In the genomic region with DNA sequence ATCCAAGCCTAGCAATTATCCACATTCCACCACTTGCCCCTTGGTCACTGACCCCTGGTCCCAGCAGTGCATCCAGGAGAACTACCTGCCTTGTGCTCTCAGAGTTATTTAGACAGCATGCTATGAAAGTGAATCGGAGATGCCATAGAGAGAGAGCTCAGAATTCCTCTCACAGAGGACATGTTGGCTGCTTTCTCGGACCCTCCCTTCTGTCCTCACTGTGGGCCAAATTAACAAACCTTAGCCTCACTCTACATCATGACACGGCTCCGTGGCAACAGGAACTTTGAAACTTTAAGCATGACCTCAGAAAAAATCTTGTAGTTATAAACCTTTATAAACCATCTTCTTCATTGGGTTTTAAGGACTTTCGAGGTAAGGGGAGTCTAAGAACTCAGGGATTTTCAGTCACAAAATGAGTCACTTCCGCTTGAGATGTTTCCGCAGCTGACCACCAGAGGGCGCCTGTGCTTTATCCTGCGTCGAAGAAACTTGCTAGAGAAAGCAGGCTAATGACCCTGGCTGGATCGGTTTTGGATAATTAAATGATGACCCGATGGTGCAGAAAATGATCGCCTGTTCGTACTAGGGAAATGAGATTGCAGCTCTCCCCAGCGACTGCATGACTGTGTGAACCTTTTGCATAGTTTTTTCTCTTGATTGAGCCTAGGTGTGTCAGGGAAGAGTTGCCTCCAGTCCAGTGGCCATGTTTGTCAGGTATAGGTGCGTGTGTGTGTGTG, we compare ENCODE assay signal across 9 mouse cellular contexts.
A peak's percentile ranks its signal among the peaks of the same experiment; 100 is the strongest.
DNase-seq lines count a peak whose midpoint lies in the region; ATAC-seq and TF ChIP-seq lines count a peak whose summit lies in the region.
"Had no signal": no experiment of that assay in that cellular context is flagged by ENCODE, and none has a peak within 500 bp of the region (broad histone marks: within the 10 kb centered on the region; RNA-seq: fewer than 3 reads in every experiment).

No protein-coding gene starts in this region.

- peaks cover 0 to 6% of the 10 kb centered on the region in 2 experiments; a peak in 2 of 4 replicates for H3K4me1 ChIP-seq in CH12.LX (ENCODE audit: control insufficient read depth in 1 of 2, insufficient read depth in 2 of 2)
- H3K4me1 ChIP-seq in cortical plate, adult 2 months (ENCODE audit: control insufficient read depth, insufficient read depth, low read length), result no peaks in the 10 kb centered on the region; the same call in 1 of the 2 replicates
- no peaks in the 10 kb centered on the region for H3K4me1 ChIP-seq in kidney, embryonic 14.5 days (ENCODE audit: control insufficient read depth, insufficient read depth, low read length)
- H3K4me1 ChIP-seq: heart, embryonic 15.5 days had no signal

- dilution Hi-C loops in CH12.LX (cut with MboI; ENCODE audit: extremely low pct_ligation_motif_present, extremely low pct_unique_long_range_greater_than_20kb, low sequenced_read_pairs), result no loop called here

- H3K4me2 ChIP-seq in CH12.LX (ENCODE audit: insufficient read depth, low read depth, poor library complexity, severe bottlenecking), result 0 out of 2 replicates have a peak overlapping the region, but pooled peaks have one; percentile 25
- no peak overlapping the region; the same call in 1 of the 2 replicates for H3K4me2 ChIP-seq in kidney, embryonic 14.5 days (replicated peaks; ENCODE audit: low read depth, low read length)
- H3K4me2 ChIP-seq: heart, embryonic 15.5 days had no signal

- peak; percentile 63; the same call in 1 of the 2 replicates for TF ChIP-seq EP300 in CH12.LX (IDR thresholded peaks at IDR 0.05; ENCODE audit: low read length)

- peak; percentile 71 for DNase-seq in CH12.LX (ENCODE audit: extremely low read depth)
- DNase-seq in adrenal gland, adult 18-20 months (ENCODE audit: low spot score in 2 of 2), result peak; percentile 62 to 69
- peak; percentile 34 to 39 for DNase-seq in gastrocnemius, postnatal 36 days
- DNase-seq in lung, adult 18-20 months, result peak; percentile 32
- peak; percentile 3 for DNase-seq in ovary, adult 18-20 months (ENCODE audit: low spot score)
- DNase-seq in urinary bladder, postnatal 25 days (ENCODE audit: low spot score), result peak; percentile 52

- no peaks in the 10 kb centered on the region for H3K27me3 ChIP-seq in CH12.LX (replicated peaks)
- no peaks in the 10 kb centered on the region for H3K27me3 ChIP-seq in kidney, embryonic 14.5 days (ENCODE audit: control insufficient read depth, insufficient read depth, low read length)
- H3K27me3 ChIP-seq: heart, embryonic 15.5 days had no signal

- peak; percentile 80 to 83 for TF ChIP-seq CTCF in CH12.LX (conservative IDR thresholded peaks at IDR 0.05 in 1 of 2, IDR thresholded peaks at IDR 0.05 in 1 of 2; ENCODE audit: low read depth in 2 of 2, low read length in 2 of 2)
- peak; percentile 71 for TF ChIP-seq CTCF in cortical plate, adult 2 months (IDR thresholded peaks at IDR 0.05; ENCODE audit: extremely low read depth, insufficient read depth, low read length)

- WGBS in kidney, embryonic 14.5 days, result 32% methylated on average over 16 of the region's 16 CpGs

- intact Hi-C loops in gastrocnemius, postnatal 36 days (cut with DNase I), result no loop called here

- peak overlapping the region in 1 of 3 experiments; percentile 23 for H3K4me3 ChIP-seq in CH12.LX (replicated peaks in 1 of 3; ENCODE audit: low read depth in 2 of 3, low read length in 2 of 3, poor library complexity in 1 of 3)
- no peak overlapping the region for H3K4me3 ChIP-seq in cortical plate, adult 2 months (ENCODE audit: insufficient read depth, low read length)
- H3K4me3 ChIP-seq in kidney, embryonic 14.5 days (ENCODE audit: low read length), result no peak overlapping the region
- H3K4me3 ChIP-seq: heart, embryonic 15.5 days had no signal

- TF ChIP-seq POLR2A in CH12.LX (IDR thresholded peaks at IDR 0.05; ENCODE audit: low read depth, low read length), result no peak
- no peak for TF ChIP-seq POLR2A in cortical plate, adult 2 months (IDR thresholded peaks at IDR 0.05; ENCODE audit: extremely low read depth, insufficient read depth, low read length)

- H3K27ac ChIP-seq in CH12.LX (ENCODE audit: insufficient read depth, low read depth), result no peak overlapping the region
- no peak overlapping the region for H3K27ac ChIP-seq in cortical plate, adult 2 months (ENCODE audit: insufficient read depth, low read length)
- H3K27ac ChIP-seq in kidney, embryonic 14.5 days (ENCODE audit: low read depth, low read length), result no peak overlapping the region
- H3K27ac ChIP-seq: heart, embryonic 15.5 days had no signal

- TF ChIP-seq RAD21 in CH12.LX (IDR thresholded peaks at IDR 0.05; ENCODE audit: low read depth, low read length), result peak; percentile 76

- in situ Hi-C loops in CH12.LX (cut with MboI; ENCODE audit: low pct_ligation_motif_present, low pct_unique_long_range_greater_than_20kb, low sequenced_read_pairs), result no loop called here

- H3K36me3 ChIP-seq in CH12.LX (replicated peaks in 1 of 2; ENCODE audit: control insufficient read depth in 1 of 2, insufficient read depth in 1 of 2, low read length in 1 of 2), result no peaks in the 10 kb centered on the region
- H3K36me3 ChIP-seq in kidney, embryonic 14.5 days (ENCODE audit: control insufficient read depth, insufficient read depth, low read length), result no peaks in the 10 kb centered on the region
- H3K36me3 ChIP-seq: heart, embryonic 15.5 days had no signal

- H3K9me3 ChIP-seq in CH12.LX (replicated peaks; ENCODE audit: low read length), result no peaks in the 10 kb centered on the region
- H3K9me3 ChIP-seq in kidney, embryonic 14.5 days (ENCODE audit: control insufficient read depth, low read length), result no peaks in the 10 kb centered on the region
- H3K9me3 ChIP-seq: heart, embryonic 15.5 days had no signal

- no peaks in the 10 kb centered on the region for H3K79me2 ChIP-seq in CH12.LX (replicated peaks; ENCODE audit: control insufficient read depth, extremely low read depth, insufficient read depth, poor library complexity, severe bottlenecking)

- peak; percentile 67; the same call in 1 of the 2 replicates for ATAC-seq in kidney, embryonic 14.5 days (ENCODE audit: low FRiP score, low TSS enrichment)

- H3K9ac ChIP-seq in CH12.LX (ENCODE audit: insufficient read depth, low read depth), result no peak overlapping the region
- no peak overlapping the region for H3K9ac ChIP-seq in kidney, embryonic 14.5 days (ENCODE audit: low read depth, low read length)
- H3K9ac ChIP-seq: heart, embryonic 15.5 days had no signal

TF ChIP-seq in CH12.LX, 34 proteins besides CTCF, POLR2A, EP300 and RAD21:
- no peak for TF ChIP-seq TCF12 (IDR thresholded peaks at IDR 0.05; ENCODE audit: low read depth, low read length)
- no peak for TF ChIP-seq ZMIZ1 (IDR thresholded peaks at IDR 0.05; ENCODE audit: low read depth, low read length)
- TF ChIP-seq ZKSCAN1 (IDR thresholded peaks at IDR 0.05; ENCODE audit: borderline replicate concordance, low read depth, low read length), result no peak
- no peak for TF ChIP-seq SIN3A (IDR thresholded peaks at IDR 0.05; ENCODE audit: low read length)
- TF ChIP-seq E2F4 (IDR thresholded peaks at IDR 0.05; ENCODE audit: insufficient replicate concordance, low read depth, low read length), result no peak
- no peak for TF ChIP-seq MAFK (IDR thresholded peaks at IDR 0.05; ENCODE audit: insufficient replicate concordance, low read length)
- TF ChIP-seq MAZ (IDR thresholded peaks at IDR 0.05; ENCODE audit: low read depth, low read length), result no peak
- TF ChIP-seq ZNF384 (IDR thresholded peaks at IDR 0.05; ENCODE audit: low read depth, low read length), result no peak
- TF ChIP-seq HCFC1 (IDR thresholded peaks at IDR 0.05; ENCODE audit: low read depth, low read length), result no peak
- peak; percentile 93 for TF ChIP-seq IRF4 (IDR thresholded peaks at IDR 0.05; ENCODE audit: low read depth, low read length)
- TF ChIP-seq NELFE (IDR thresholded peaks at IDR 0.05; ENCODE audit: low read depth, low read length), result peak; percentile 25; the same call in 1 of the 2 replicates
- TF ChIP-seq MAX (IDR thresholded peaks at IDR 0.05; ENCODE audit: low read length), result no peak
- no peak for TF ChIP-seq ETS1 (conservative IDR thresholded peaks at IDR 0.05; ENCODE audit: low read depth, low read length)
- peak; percentile 68 for TF ChIP-seq ELF1 (IDR thresholded peaks at IDR 0.05; ENCODE audit: low read depth, low read length)
- no peak for TF ChIP-seq TBP (conservative IDR thresholded peaks at IDR 0.05; ENCODE audit: low read depth, low read length)
- no peak for TF ChIP-seq BHLHE40 (IDR thresholded peaks at IDR 0.05; ENCODE audit: low read depth, low read length)
- TF ChIP-seq SMC3 (IDR thresholded peaks at IDR 0.05; ENCODE audit: low read depth, low read length), result peak; percentile 69
- TF ChIP-seq KAT2A (IDR thresholded peaks at IDR 0.05; ENCODE audit: insufficient replicate concordance, low read length), result no peak
- TF ChIP-seq CHD1 (IDR thresholded peaks at IDR 0.05; ENCODE audit: low read depth, low read length), result no peak
- TF ChIP-seq MEF2A (IDR thresholded peaks at IDR 0.05; ENCODE audit: borderline replicate concordance, low read depth, low read length), result no peak
- peak; percentile 90 for TF ChIP-seq JUN (IDR thresholded peaks at IDR 0.05; ENCODE audit: insufficient read depth, low read depth, low read length)
- no peak for TF ChIP-seq MXI1 (IDR thresholded peaks at IDR 0.05; ENCODE audit: low read depth, low read length)
- no peak for TF ChIP-seq ZC3H11A (IDR thresholded peaks at IDR 0.05; ENCODE audit: low read depth, low read length)
- no peak for TF ChIP-seq POLR2AphosphoS2 (IDR thresholded peaks at IDR 0.05; ENCODE audit: low read depth, low read length)
- no peak for TF ChIP-seq PAX5 (IDR thresholded peaks at IDR 0.05; ENCODE audit: low read length)
- no peak for TF ChIP-seq CHD2 (IDR thresholded peaks at IDR 0.05; ENCODE audit: low read length)
- no peak for TF ChIP-seq NRF1 (IDR thresholded peaks at IDR 0.05; ENCODE audit: low read depth, low read length)
- no peak for TF ChIP-seq USF1 (IDR thresholded peaks at IDR 0.05; ENCODE audit: low read depth, low read length)
- TF ChIP-seq MYC (IDR thresholded peaks at IDR 0.05; ENCODE audit: low read depth, low read length), result no peak
- no peak for TF ChIP-seq UBTF (IDR thresholded peaks at IDR 0.05; ENCODE audit: low read depth, low read length)
- TF ChIP-seq RCOR1 (conservative IDR thresholded peaks at IDR 0.05; ENCODE audit: low read depth, low read length), result 0 out of 2 replicates have a peak, but pooled peaks have one; percentile 48
- no peak for TF ChIP-seq USF2 (conservative IDR thresholded peaks at IDR 0.05; ENCODE audit: low read depth, low read length)
- TF ChIP-seq GABPA (IDR thresholded peaks at IDR 0.05; ENCODE audit: insufficient replicate concordance, low read depth, low read length), result no peak
- TF ChIP-seq JUND (conservative IDR thresholded peaks at IDR 0.05; ENCODE audit: low read depth, low read length), result peak; percentile 97

Comparison
In these comparisons a context has a peak if more than half of its experiments do, and no peak if none do; other contexts are left out.
1. DNase-seq: peak in every context shown above with its lines; median percentile 71 in CH12.LX; 66 in adrenal gland, adult 18-20 months; 52 in urinary bladder, postnatal 25 days; 36 in gastrocnemius, postnatal 36 days; 32 in lung, adult 18-20 months; 3 in ovary, adult 18-20 months.